Mouse (Mus musculus): ENCODE results near the gene Tfb1m.

Tfb1m gene

GRCm38 (mm10) chr17:3557331-3558311 is at the start of gene Tfb1m:
Tfb1m (minus strand) TSS chr17:3557781.
- peak; percentile 99 for DNase-seq

- DNase-seq: no peak
These were observed 45.5 kb upstream of the Tfb1m start for GRCm38 (mm10) chr17:3602954-3603672.

- DNase-seq: no peak
These were observed 40.8 kb upstream of the Tfb1m start for GRCm38 (mm10) chr17:3598393-3598792.

GRCm38 (mm10) chr17:3597866-3598265 is 40.3 kb upstream of the Tfb1m start:
- no peak for DNase-seq

GRCm38 (mm10) chr17:3597130-3597529 is 39.5 kb upstream of the Tfb1m start:
- DNase-seq: peak; percentile 37

- DNase-seq: peak; percentile 78
These were observed 13.3 kb upstream of the Tfb1m start for GRCm38 (mm10) chr17:3570876-3571275.

- DNase-seq: no peak
These were observed 4.8 kb upstream of the Tfb1m start for GRCm38 (mm10) chr17:3562405-3562804.

GRCm38 (mm10) chr17:3560534-3560933 is 3.0 kb upstream of the Tfb1m start:
- DNase-seq: peak; percentile 9

GRCm38 (mm10) chr17:3558356-3558870 is 832 bp upstream of the Tfb1m start:
- peak; percentile 4 for DNase-seq

GRCm38 (mm10) chr17:3556251-3556650 is 1.3 kb downstream of the Tfb1m start:
- no peak for DNase-seq

- no peak for DNase-seq
These were observed 9.9 kb downstream of the Tfb1m start for GRCm38 (mm10) chr17:3547725-3548124.

- DNase-seq: no peak
These were observed 16.5 kb downstream of the Tfb1m start for GRCm38 (mm10) chr17:3541033-3541432.

- no peak for DNase-seq
These were observed 17.3 kb downstream of the Tfb1m start for GRCm38 (mm10) chr17:3540304-3540703.

- DNase-seq: peak; percentile 17
These were observed 24.2 kb downstream of the Tfb1m start for GRCm38 (mm10) chr17:3533425-3533824.

- no peak for DNase-seq
These were observed 25.3 kb downstream of the Tfb1m start, which contains the start of gene Cldn20 for GRCm38 (mm10) chr17:3532254-3532653. Cldn20 (plus strand) TSS chr17:3532554.

- no peak for DNase-seq
These were observed 25.9 kb downstream of the Tfb1m start for GRCm38 (mm10) chr17:3531641-3532040.

GRCm38 (mm10) chr17:3530549-3530948 is 27.0 kb downstream of the Tfb1m start:
- no peak for DNase-seq

- no peak for DNase-seq
These were observed 28.1 kb downstream of the Tfb1m start for GRCm38 (mm10) chr17:3529523-3529922.

- no peak for DNase-seq
These were observed 29.6 kb downstream of the Tfb1m start for GRCm38 (mm10) chr17:3527841-3528471.

- DNase-seq: no peak
These were observed 37.2 kb downstream of the Tfb1m start for GRCm38 (mm10) chr17:3520344-3520743.

- DNase-seq: no peak
These were observed 41.2 kb downstream of the Tfb1m start for GRCm38 (mm10) chr17:3516406-3516805.

- no peak for DNase-seq
These were observed 41.7 kb downstream of the Tfb1m start for GRCm38 (mm10) chr17:3515851-3516250.

GRCm38 (mm10) chr17:3514316-3514715 is 43.3 kb downstream of the Tfb1m start:
- no peak for DNase-seq
